Mouse (Mus musculus) thymus, adult 2 months (tissue): ENCODE measurements around the gene Ncoa1.

Experiments
- CTCF ChIP-seq: fragments of 200-500 bp; IDR thresholded peaks from 2 replicates; pipeline ENCODE4 v1.5.1; 2012; ENCODE audit warnings: mild to moderate bottlenecking, control low read depth, low read length, moderate library complexity, borderline replicate concordance; ENCODE audit not compliant: control insufficient read depth, poor library complexity, insufficient read depth; ENCODE audit errors: extremely low read depth
- POLR2A ChIP-seq: fragments of 200-500 bp; IDR thresholded peaks from 2 replicates; pipeline ENCODE4 v1.6.1; 2012; ENCODE audit warnings: mild to moderate bottlenecking, low read length, control low read depth, moderate library complexity; ENCODE audit not compliant: control insufficient read depth, poor library complexity, insufficient read depth; ENCODE audit errors: extremely low read depth

GRCm38 (mm10) chr12:4523208-4523607 is 46.2 kb upstream of the Ncoa1 start:
- TF ChIP-seq POLR2A (no peak), CTCF (no peak)
